Mouse (Mus musculus) forebrain, embryonic 14.5 days (tissue): ENCODE data around the gene Gemin4. TPM values are rescaled to one million over a fixed set of nuclear protein-coding genes. Genes with fewer than 3 reads are reported as not detected.

ENCODE experiments used
- ATAC-seq: fragments of 200-750 bp; cut with Nextera tagmentation; 2 replicates; pipeline ENCODE4 v1.8.0; 2017; ENCODE audit warnings: mild to moderate bottlenecking, moderate library complexity
- DNase-seq: peaks from one replicate; pipeline ENCODE4 v3.0.0-alpha.2; 2015; ENCODE audit warnings: low spot score
- H3K27ac ChIP-seq: fragments of 300-500 bp; sonication (generic); 2 replicates; pipeline ENCODE4 v1.5.1; 2014; ENCODE audit warnings: low read depth, mild to moderate bottlenecking, control low read depth, low read length, moderate library complexity
- H3K27me3 ChIP-seq: fragments of 300-500 bp; sonication (generic); replicated peaks from 2 replicates; pipeline ENCODE4 v1.6.1; 2014; ENCODE audit warnings: low read length, control low read depth, mixed read lengths; ENCODE audit not compliant: control insufficient read depth, insufficient read depth
- H3K36me3 ChIP-seq: fragments of 300-500 bp; sonication (generic); 2 replicates; pipeline ENCODE4 v1.6.1; 2014; ENCODE audit warnings: low read length, control low read depth; ENCODE audit not compliant: control insufficient read depth, insufficient read depth
- H3K4me1 ChIP-seq: fragments of 300-500 bp; sonication (generic); 2 replicates; pipeline ENCODE4 v1.6.1; 2014; ENCODE audit warnings: antibody characterized with exemption, low read length, control low read depth; ENCODE audit not compliant: control insufficient read depth, insufficient read depth
- H3K4me2 ChIP-seq: fragments of 300-500 bp; sonication (generic); 2 replicates; pipeline ENCODE4 v1.6.1; 2014; ENCODE audit warnings: mild to moderate bottlenecking, control low read depth, low read length
- H3K4me3 ChIP-seq: fragments of 300-500 bp; sonication (generic); 2 replicates; pipeline ENCODE4 v1.5.1; 2014; ENCODE audit warnings: low read depth, low read length, control low read depth
- H3K9ac ChIP-seq: fragments of 300-500 bp; sonication (generic); 2 replicates; pipeline ENCODE4 v1.6.1; 2014; ENCODE audit warnings: mild to moderate bottlenecking, low read length, control low read depth, moderate library complexity
- H3K9me3 ChIP-seq: fragments of 300-500 bp; sonication (generic); replicated peaks from 2 replicates; pipeline ENCODE4 v1.6.1; 2016; ENCODE audit warnings: low read length, control low read depth, mixed read lengths; ENCODE audit not compliant: control insufficient read depth
- WGBS: fragments of 180-500 bp; shearing (Covaris S2); extraction: QIAGEN DNeasy Blood & Tissue Kit; methylation state at CpG from one replicate; pipeline ENCODE4 v1.1.7; 2014; 5-methylcytosine and 5-hydroxymethylcytosine counted together
- polyA plus RNA-seq: library from polyadenylated mRNA; unstranded; fragments of >200 nt; fragmentation: Nextera tagmentation; extraction: Ambion mirVana; gene quantifications from 2 replicates; pipeline ENCODE4 v1.2.1, GENCODE M21; 2014

Gemin4 gene
- 25.0 and 25.7 TPM in 2 replicates for polyA plus RNA-seq

DNA sequence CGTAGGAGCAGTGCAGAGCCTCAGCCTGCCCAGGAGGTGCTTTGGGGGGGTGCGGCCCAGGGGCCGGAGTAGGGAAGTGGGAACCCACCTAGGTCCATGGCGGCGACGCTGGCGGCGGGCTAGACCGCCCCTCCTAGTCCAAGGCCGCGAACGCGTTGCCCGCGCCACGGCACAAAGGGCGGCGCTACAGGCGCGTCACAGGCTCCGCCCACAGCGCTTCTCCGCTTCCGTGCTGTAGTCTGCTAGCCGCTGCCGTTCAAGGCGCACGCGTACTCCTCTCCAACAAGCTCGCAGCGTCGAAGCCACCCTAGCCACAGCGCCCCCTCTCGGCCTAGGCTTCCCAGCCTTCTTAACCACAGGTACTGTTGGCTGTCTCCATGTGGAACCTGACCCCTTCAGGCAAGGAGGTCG, at the start of gene Gemin4, which contains the start of gene Dbil5:
Gene Gemin4, minus strand, starts transcription at position 275 of the 411 bp plus-strand sequence.
Gene Dbil5, plus strand, starts transcription at position 219 of the 411 bp plus-strand sequence.
- peak; percentile 99 for ATAC-seq

DNA sequence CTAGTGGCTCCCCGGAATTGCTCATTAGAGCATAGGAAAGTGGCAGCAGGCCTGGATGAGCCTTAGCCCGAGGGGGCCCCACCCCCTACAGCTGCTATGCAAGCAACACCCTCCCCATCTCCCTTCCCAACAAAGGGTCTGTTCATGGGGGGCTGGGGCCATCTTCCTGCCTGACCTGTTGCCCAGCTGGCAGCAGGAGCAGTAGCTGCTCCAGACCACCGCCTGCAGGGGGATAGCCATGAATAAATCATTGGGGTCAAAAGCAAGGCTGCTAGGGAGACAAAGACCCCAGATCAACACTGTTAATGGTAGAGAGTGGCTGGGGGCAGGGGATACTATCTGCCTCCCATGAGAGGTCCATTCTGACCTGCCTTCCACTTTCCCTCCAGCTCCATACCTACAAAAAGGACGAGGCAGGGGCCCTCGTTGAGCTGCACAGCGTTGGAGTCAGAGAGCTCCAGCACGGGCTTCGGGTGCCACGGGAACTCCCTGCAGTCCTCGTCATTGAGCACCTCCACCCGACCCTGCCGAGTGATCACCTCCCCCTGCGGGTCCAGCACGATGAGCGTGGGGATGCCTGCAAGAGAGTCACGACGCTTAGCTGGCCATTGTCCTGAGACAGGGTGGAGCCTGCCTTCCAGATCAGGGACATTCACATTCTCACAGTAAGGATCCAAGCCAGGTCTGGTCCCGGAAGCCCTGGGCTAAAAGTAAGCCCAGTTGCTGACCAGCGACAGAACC, 45.3 kb upstream of the Gemin4 start:
- Histone ChIP-seq H3K27ac (no peak overlapping the region), H3K4me3 (no peak overlapping the region), H3K36me3 (0 out of 2 replicates have a peak, but pooled peaks cover 3% of the 10 kb centered on the region), H3K27me3 (no peaks in the 10 kb centered on the region), H3K4me1 (peaks cover 25% of the 10 kb centered on the region), H3K4me2 (no peak overlapping the region), H3K9me3 (no peaks in the 10 kb centered on the region), H3K9ac (peak overlapping the region; percentile 32)
- ATAC-seq (no peak), DNase-seq (no peak)
- WGBS = 13% methylated on average over 19 of the region's 19 CpGs

More for the DNA sequence above, at the start of gene Gemin4, which contains the start of gene Dbil5:
- peak; percentile 99 for DNase-seq
- peak within 1 kb of the TSS; percentile 78 for H3K4me2 ChIP-seq
- H3K9ac ChIP-seq = peak within 1 kb of the TSS; percentile 92
- peak within 1 kb of the TSS; percentile 87 for H3K4me3 ChIP-seq
- H3K27me3 ChIP-seq = no peaks in the 10 kb centered on the region
- WGBS = 0% methylated on average over 35 of the region's 35 CpGs
- H3K36me3 ChIP-seq = peaks cover 32% of the 10 kb centered on the region
- H3K27ac ChIP-seq = peak within 1 kb of the TSS; percentile 86
- H3K4me1 ChIP-seq = peaks cover 5% of the 10 kb centered on the region; the same call in 1 of the 2 replicates
- no peaks in the 10 kb centered on the region for H3K9me3 ChIP-seq

DNA sequence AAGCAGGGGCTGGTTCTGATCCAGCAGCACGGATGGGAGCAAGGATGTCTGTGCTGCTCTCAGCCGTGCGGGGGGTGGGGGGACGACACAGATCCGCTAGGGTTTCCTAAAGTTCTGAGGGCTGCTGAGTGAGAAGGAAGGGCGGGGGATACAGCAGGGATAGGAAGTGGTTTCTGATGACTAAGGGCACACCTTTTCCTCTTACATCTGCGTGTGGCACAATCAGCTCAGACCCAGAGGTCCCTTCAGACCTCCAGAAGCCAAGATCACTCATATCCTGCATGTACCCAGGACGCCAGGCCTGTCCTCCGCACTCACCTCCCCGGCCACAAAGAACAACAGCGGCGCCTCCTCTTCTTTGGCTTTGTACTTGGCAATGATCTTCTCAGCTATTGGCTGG, 43.8 kb upstream of the Gemin4 start:
- Histone ChIP-seq H3K27ac (no peak overlapping the region), H3K9me3 (no peaks in the 10 kb centered on the region), H3K9ac (peak overlapping the region; percentile 14), H3K36me3 (0 out of 2 replicates have a peak, but pooled peaks cover 3% of the 10 kb centered on the region), H3K4me1 (peaks cover 18% of the 10 kb centered on the region), H3K4me3 (no peak overlapping the region), H3K4me2 (no peak overlapping the region), H3K27me3 (no peaks in the 10 kb centered on the region)
- WGBS = 72% methylated on average over 12 of the region's 12 CpGs
- DNase-seq = no peak
- no peak for ATAC-seq

DNA sequence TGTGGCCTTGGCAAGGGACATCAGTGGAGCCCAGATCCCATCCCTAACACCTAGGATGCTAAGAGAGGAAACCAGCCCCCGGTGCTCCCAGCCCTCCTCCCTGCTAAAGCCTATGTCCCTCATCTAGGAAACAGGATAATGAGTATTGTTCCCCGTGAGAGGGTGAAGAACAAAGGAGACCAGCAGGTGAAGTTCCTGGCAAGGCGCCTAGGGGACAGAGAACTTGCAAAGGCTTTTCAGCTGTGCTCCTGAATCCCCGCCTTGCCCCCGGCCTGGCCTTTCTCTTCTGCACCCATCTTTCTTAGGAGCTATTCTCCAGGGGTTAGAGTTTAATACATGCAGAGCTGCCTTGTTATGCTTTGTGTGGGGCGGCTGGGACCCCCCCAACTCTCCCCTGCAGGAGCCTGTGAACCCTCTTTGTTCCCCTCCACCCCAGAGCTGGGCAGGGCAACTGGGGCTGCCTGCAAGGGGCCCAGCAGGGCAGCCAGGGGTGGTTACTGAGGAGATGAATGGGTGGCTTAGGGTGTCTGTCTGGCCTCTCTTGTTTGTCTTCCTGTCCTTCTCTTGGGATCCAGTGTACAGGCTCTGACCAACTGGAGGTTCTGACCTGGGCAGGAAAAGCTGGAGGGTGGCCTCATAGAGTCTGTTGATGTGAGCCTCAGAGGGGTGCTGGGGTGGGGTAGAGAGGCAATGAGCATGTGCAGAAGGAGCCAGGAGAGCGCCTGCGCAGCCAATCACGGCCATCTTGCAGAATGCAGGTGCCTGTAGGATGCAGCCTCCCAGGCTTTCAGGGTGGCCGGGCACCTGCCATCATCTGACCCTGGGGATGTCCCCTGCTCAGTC, 43.0 kb upstream of the Gemin4 start:
- Histone ChIP-seq H3K9ac (peak overlapping the region; percentile 14), H3K4me3 (no peak overlapping the region), H3K4me1 (peaks cover 21% of the 10 kb centered on the region), H3K27me3 (no peaks in the 10 kb centered on the region), H3K27ac (no peak overlapping the region), H3K36me3 (0 out of 2 replicates have a peak, but pooled peaks cover 3% of the 10 kb centered on the region), H3K4me2 (no peak overlapping the region), H3K9me3 (no peaks in the 10 kb centered on the region)
- no peak for ATAC-seq
- WGBS = 34% methylated on average over 10 of the region's 10 CpGs
- no peak for DNase-seq

DNA sequence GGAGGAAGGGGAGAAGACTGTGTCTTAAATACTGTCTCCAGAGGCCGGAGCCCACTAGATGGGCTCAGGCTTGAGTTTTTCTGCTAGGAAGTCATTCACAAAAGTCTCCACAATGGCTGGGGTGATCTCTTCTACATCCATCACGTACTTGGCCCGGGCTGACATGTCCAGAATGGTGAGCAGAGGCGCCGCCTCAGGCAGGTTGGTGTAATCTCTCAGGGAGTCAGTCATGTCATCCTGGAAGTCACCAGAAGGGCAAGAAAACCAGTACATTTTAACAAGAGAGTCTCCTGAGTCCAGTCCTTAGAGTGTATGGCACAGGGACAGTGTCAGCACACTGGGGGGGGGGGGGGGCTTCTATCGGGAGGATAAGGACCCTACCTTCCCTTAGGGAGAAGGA, 41.0 kb upstream of the Gemin4 start:
- Histone ChIP-seq H3K4me2 (no peak overlapping the region), H3K9me3 (no peaks in the 10 kb centered on the region), H3K4me1 (peaks cover 26% of the 10 kb centered on the region), H3K36me3 (0 out of 2 replicates have a peak, but pooled peaks cover 3% of the 10 kb centered on the region), H3K9ac (no peak overlapping the region), H3K27me3 (no peaks in the 10 kb centered on the region), H3K4me3 (no peak overlapping the region), H3K27ac (no peak overlapping the region)
- DNase-seq (no peak), ATAC-seq (no peak)
- 89% methylated on average over 6 of the region's 6 CpGs for WGBS

DNA sequence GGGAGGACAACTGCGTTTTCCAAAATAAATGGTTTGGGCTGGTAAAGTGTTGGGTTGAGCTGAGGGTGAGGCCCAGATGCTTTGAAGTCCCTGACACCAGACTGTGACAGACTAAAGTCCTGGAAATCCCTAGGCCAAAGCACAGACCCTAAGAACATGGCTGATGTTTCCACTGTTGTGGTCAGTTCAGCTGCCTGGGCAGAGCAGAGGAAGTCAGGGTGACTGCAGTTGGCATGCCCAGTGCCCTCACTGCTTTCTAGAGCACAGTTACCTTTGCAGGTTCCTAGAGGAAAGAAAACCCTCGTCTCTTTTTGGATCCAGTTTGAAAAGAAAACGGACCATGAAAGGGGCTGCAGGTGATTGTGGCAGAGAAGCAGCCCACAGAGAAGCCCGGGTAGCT, 39.9 kb upstream of the Gemin4 start:
- no peaks in the 10 kb centered on the region for H3K27me3 ChIP-seq
- H3K4me1 ChIP-seq = peaks cover 17% of the 10 kb centered on the region
- H3K27ac ChIP-seq = no peak overlapping the region
- no peak overlapping the region for H3K4me2 ChIP-seq
- H3K36me3 ChIP-seq = 0 out of 2 replicates have a peak, but pooled peaks cover 3% of the 10 kb centered on the region
- no peaks in the 10 kb centered on the region for H3K9me3 ChIP-seq
- DNase-seq (no peak), ATAC-seq (no peak)
- H3K9ac ChIP-seq = no peak overlapping the region
- WGBS = 81% methylated on average over 4 of the region's 4 CpGs
- H3K4me3 ChIP-seq = no peak overlapping the region

DNA sequence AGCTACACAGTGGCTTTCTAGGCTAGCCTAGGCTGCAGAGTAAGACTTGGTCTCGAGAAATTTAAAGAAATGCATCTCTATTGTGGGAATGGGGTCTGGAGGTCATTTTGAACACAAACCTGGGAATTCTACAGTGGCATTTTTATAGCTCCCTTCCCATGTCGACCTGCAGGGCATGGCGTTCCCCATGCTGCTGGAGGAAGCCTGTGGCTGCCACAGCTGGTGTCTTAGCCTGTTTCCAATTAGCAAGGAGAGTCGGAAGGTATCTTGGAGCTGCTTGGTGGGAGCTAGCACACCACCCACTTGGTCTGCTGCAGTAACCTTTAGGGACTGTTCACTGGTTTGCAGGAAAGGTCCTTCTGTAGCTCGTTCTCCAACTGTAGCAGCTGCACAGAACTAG, 38.7 kb upstream of the Gemin4 start:
- no peak overlapping the region for H3K4me2 ChIP-seq
- ATAC-seq (no peak), DNase-seq (no peak)
- WGBS = 54% methylated on average over 5 of the region's 5 CpGs
- peaks cover 16% of the 10 kb centered on the region for H3K4me1 ChIP-seq
- H3K36me3 ChIP-seq = peaks cover 3% of the 10 kb centered on the region; the same call in 1 of the 2 replicates
- no peaks in the 10 kb centered on the region for H3K9me3 ChIP-seq
- no peak overlapping the region for H3K4me3 ChIP-seq
- H3K9ac ChIP-seq = no peak overlapping the region
- no peaks in the 10 kb centered on the region for H3K27me3 ChIP-seq
- H3K27ac ChIP-seq = 0 out of 2 replicates have a peak overlapping the region, but pooled peaks have one; percentile 14

DNA sequence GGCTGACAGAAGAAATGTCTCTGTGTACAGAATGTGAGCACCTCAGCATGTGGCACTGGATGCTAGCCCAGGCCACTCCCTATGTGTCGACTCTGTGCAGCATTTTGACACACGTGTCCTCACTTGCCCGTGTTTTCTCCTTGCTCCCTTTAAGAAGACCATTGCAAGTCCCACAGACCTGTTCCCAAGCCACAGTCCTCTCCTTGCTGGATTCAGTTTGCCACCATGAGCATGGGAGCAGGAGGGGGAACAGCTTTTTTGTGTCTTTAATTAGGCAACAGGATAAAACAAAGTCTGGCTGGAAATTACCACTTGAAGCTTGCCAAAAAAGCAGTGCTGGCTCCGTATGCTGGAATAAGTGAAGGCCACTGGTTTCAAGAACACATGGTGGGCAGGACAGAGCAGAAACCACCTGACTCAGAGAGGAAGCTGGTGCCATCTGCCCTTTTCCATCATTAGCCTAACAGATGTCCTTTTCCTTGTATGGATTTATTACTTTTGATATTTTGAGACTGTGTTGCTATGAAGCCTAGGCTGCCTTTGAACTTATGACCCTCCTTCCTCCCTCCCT, 38.1 kb upstream of the Gemin4 start:
- Histone ChIP-seq H3K4me1 (peaks cover 12% of the 10 kb centered on the region), H3K9ac (no peak overlapping the region), H3K4me3 (no peak overlapping the region), H3K36me3 (peaks cover 8% of the 10 kb centered on the region), H3K4me2 (no peak overlapping the region), H3K9me3 (no peaks in the 10 kb centered on the region), H3K27ac (peak overlapping the region; percentile 14; the same call in 1 of the 2 replicates), H3K27me3 (no peaks in the 10 kb centered on the region)
- peak; percentile 48; the same call in 1 of the 2 replicates for ATAC-seq
- DNase-seq = peak; percentile 78
- 38% methylated on average over 4 of the region's 4 CpGs for WGBS
